Mouse (Mus musculus) kidney, adult 2 months (tissue): ENCODE measurements around the gene Spata32. TPM values are rescaled to one million over a fixed set of nuclear protein-coding genes. Genes with fewer than 3 reads are reported as not detected.

Experiments
- DNase-seq: peaks from one replicate; pipeline ENCODE4 v3.0.0; 2021
- H3K27ac ChIP-seq: fragments of 200-500 bp; 2 replicates; pipeline ENCODE4 v1.5.1; 2012; ENCODE audit warnings: low read depth, low read length, control low read depth, inconsistent platforms; ENCODE audit not compliant: insufficient read depth
- H3K27me3 ChIP-seq: fragments of 200-500 bp; replicated peaks from 2 replicates; pipeline ENCODE4 v1.6.1; 2012; ENCODE audit warnings: mild to moderate bottlenecking, moderate library complexity, low read length, inconsistent platforms; ENCODE audit not compliant: control insufficient read depth, insufficient read depth
- H3K36me3 ChIP-seq: fragments of 200-500 bp; 2 replicates; pipeline ENCODE4 v1.6.1; 2012; ENCODE audit warnings: mild to moderate bottlenecking, moderate library complexity, low read length, inconsistent platforms; ENCODE audit not compliant: control insufficient read depth, insufficient read depth
- H3K4me1 ChIP-seq: fragments of 200-500 bp; 2 replicates; pipeline ENCODE4 v1.6.1; 2011; ENCODE audit warnings: low read length; ENCODE audit not compliant: control insufficient read depth, insufficient read depth
- H3K4me3 ChIP-seq: fragments of 200-500 bp; 2 replicates; pipeline ENCODE4 v1.5.1; 2011; ENCODE audit warnings: mild to moderate bottlenecking, low read depth, low read length, control low read depth; ENCODE audit not compliant: insufficient read depth
- CTCF ChIP-seq: fragments of 200-500 bp; conservative IDR thresholded peaks from 2 replicates; pipeline ENCODE4 v1.5.1; 2011; ENCODE audit warnings: low read depth, mild to moderate bottlenecking, control low read depth, low read length, moderate library complexity, mixed read lengths; ENCODE audit not compliant: insufficient read depth, insufficient read length
- POLR2A ChIP-seq: fragments of 200-500 bp; IDR thresholded peaks from one replicate; pipeline ENCODE4 v1.6.1; 2011; ENCODE audit warnings: low read depth, low read length, control low read depth
- WGBS: fragments of 180-500 bp; shearing (Covaris S2); methylation state at CpG from one replicate; pipeline ENCODE4 v1.1.7; 2018; 5-methylcytosine and 5-hydroxymethylcytosine counted together
- polyA plus RNA-seq: library from polyadenylated mRNA; depleted of rRNA; stranded (reverse); fragments of >200 nt; gene quantifications from 2 replicates; pipeline ENCODE4 v1.2.3, GENCODE M21; 2012

Gene Spata32
- polyA plus RNA-seq, 1 experiment = not detected

DNA sequence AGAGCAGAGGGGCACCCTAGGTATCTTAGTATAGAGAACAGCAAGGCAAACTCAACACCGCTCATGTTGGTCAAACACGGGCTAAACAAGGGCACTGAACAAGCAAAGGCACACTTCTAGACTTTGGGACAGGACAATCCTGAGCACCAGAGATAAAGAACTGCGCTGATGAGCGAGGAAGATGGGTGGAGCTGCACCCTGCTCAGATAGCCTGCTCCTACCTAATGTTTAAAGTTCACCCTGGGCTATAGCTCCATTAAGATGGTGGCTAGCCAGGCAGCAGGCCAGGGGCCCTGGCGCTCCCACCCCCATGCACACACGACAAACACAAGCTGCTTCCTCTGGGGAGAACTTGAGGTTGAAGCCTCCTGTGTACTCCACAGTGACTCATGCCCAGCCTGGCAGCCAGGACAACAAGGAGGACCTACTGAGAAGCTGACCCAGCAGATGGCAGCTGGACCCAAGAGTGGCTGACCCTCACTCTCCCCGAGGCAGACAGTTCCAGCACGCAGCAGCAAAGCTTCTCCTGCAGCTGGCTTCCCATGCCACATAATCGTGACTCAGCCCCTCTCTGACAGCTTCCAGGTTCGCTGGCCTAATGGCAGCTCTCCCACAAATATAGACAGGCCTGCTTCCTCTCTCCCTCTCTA lies 28.0 kb upstream of the Spata32 start:
- 60% methylated on average over 10 of the region's 10 CpGs for WGBS
- DNase-seq = no peak
- Histone ChIP-seq H3K27me3 (no peaks in the 10 kb centered on the region), H3K4me1 (peaks cover 23% of the 10 kb centered on the region; the same call in 1 of the 2 replicates), H3K4me3 (no peak overlapping the region), H3K36me3 (no peaks in the 10 kb centered on the region), H3K27ac (no peak overlapping the region; the same call in 1 of the 2 replicates)
- TF ChIP-seq CTCF = no peak
- no peak for TF ChIP-seq POLR2A

DNA sequence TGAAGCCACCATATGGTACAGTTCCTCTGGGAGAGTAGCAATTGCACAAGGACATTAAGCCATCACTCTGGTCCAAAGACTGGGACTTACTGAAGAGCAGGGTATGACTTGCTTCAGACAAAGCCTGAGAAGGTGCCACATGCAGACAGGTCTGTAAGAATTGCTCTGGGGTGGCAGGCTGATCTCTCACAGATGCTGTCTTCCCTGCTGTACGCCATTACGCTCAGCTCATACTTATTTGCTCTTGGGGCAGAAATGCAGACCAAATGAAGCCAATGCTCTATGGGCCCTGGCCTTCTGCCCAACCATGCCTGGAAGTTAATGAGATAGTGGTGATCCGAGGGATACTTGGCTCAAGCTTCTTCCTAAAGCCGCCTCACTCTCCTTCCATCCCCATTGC lies 26.6 kb upstream of the Spata32 start:
- peaks cover 30% of the 10 kb centered on the region; the same call in 1 of the 2 replicates for H3K4me1 ChIP-seq
- no peak for TF ChIP-seq POLR2A
- no peak for TF ChIP-seq CTCF
- no peaks in the 10 kb centered on the region for H3K27me3 ChIP-seq
- no peak overlapping the region for H3K27ac ChIP-seq
- H3K4me3 ChIP-seq = no peak overlapping the region
- WGBS = 63% methylated on average over 4 of the region's 4 CpGs
- H3K36me3 ChIP-seq = no peaks in the 10 kb centered on the region
- no peak for DNase-seq

DNA sequence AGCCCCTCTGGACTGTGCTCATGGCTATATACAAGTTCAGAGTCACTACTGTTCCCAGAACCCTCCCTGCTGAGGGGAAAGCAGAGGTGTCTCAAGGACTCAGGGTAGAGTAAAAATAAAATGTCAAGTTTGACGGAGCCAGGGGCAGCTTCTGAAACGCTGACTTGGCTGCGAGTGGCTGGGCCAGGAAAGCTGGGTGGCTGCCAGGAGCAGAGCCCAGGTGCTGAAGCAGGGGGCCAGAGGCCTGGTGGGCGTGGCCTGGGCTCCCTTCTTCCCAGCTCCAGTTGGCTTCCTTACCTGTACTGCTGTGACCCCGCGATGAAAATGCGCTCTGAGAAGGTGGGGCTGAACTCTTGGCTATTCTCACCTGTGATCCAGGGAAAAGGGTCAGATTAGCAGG lies 22.5 kb upstream of the Spata32 start:
- H3K27ac ChIP-seq = no peak overlapping the region
- H3K36me3 ChIP-seq = peaks cover 2% of the 10 kb centered on the region; the same call in 1 of the 2 replicates
- peaks cover 7% of the 10 kb centered on the region; the same call in 1 of the 2 replicates for H3K4me1 ChIP-seq
- H3K27me3 ChIP-seq = no peaks in the 10 kb centered on the region
- H3K4me3 ChIP-seq = no peak overlapping the region
- TF ChIP-seq POLR2A (no peak), CTCF (no peak)
- DNase-seq = peak; percentile 81
- 22% methylated on average over 7 of the region's 7 CpGs for WGBS

DNA sequence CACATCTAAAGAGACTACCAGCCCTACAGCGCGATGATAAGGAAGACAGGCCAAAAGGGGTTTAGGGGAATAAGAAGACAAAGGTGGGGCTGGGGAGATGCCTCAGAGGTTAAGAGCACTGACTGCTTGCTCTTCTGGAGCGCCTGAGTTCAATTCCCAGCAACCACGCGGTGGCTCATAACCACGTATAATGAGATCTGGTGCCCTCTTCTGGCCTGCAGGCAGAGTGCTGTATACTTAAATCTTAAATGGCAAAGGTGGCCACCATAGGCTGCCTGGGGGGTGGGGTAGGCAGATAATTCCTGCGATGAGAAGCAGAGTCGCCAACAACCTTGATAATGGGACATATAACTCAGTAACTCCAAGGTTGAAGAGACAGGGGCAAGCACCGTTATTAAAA lies 19.5 kb upstream of the Spata32 start:
- no peak for TF ChIP-seq POLR2A
- 0 out of 2 replicates have a peak, but pooled peaks have one; percentile 13 for TF ChIP-seq CTCF
- Histone ChIP-seq H3K36me3 (peaks cover 2% of the 10 kb centered on the region; the same call in 1 of the 2 replicates), H3K27me3 (no peaks in the 10 kb centered on the region), H3K4me3 (no peak overlapping the region), H3K27ac (no peak overlapping the region), H3K4me1 (peaks cover 7% of the 10 kb centered on the region; the same call in 1 of the 2 replicates)
- no peak for DNase-seq
- WGBS = 91% methylated on average over 9 of the region's 9 CpGs

DNA sequence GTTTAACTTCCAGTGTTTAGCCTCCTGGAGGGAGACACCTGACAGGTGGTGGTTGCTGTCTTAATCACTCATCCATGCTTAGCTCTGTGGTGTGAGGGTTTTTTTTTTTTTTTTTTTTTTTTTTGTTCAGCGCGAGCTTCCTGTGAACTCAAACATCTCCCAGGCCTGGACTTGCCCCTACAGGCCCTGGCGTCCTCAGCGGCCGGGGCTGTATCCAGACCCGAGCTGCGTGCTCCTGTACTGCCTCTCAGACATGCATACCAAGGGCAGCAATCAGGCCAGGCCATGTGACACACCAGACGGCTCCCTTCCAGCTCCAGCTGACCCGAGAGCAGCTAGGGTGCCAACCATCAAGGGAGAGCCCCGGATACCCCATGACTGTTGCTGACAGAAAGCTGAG lies 18.7 kb upstream of the Spata32 start:
- peak overlapping the region; percentile 22; the same call in 1 of the 2 replicates for H3K27ac ChIP-seq
- H3K4me1 ChIP-seq = peaks cover 7% of the 10 kb centered on the region; the same call in 1 of the 2 replicates
- TF ChIP-seq CTCF = no peak
- no peak for TF ChIP-seq POLR2A
- H3K4me3 ChIP-seq = no peak overlapping the region
- DNase-seq = peak; percentile 53
- peaks cover 2% of the 10 kb centered on the region; the same call in 1 of the 2 replicates for H3K36me3 ChIP-seq
- 49% methylated on average over 10 of the region's 10 CpGs for WGBS
- no peaks in the 10 kb centered on the region for H3K27me3 ChIP-seq

DNA sequence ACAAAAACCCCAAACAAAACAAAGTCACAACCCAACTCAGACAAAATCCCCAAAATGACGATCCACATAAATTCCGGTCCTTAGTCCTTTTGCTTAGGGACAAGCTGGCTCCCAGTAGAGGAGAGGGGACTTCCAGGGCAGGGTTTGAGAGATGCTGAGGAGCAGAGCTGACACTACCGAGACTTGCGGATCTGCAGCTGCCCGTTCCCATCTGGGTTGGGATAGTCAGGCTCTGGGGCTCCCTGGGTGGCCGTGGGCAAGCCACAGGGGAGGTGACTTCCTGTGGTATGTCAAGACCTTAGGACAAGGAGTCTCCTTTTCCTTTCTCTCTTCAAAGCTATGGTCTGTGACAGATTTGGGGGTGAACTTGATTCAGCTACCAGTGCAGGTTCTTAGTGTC lies 18.2 kb upstream of the Spata32 start:
- DNase-seq = no peak
- Histone ChIP-seq H3K27ac (peak overlapping the region; percentile 22; the same call in 1 of the 2 replicates), H3K36me3 (peaks cover 2% of the 10 kb centered on the region; the same call in 1 of the 2 replicates), H3K4me3 (no peak overlapping the region), H3K27me3 (no peaks in the 10 kb centered on the region), H3K4me1 (peaks cover 7% of the 10 kb centered on the region; the same call in 1 of the 2 replicates)
- TF ChIP-seq POLR2A = no peak
- TF ChIP-seq CTCF = no peak
- 75% methylated on average over 6 of the region's 6 CpGs for WGBS

DNA sequence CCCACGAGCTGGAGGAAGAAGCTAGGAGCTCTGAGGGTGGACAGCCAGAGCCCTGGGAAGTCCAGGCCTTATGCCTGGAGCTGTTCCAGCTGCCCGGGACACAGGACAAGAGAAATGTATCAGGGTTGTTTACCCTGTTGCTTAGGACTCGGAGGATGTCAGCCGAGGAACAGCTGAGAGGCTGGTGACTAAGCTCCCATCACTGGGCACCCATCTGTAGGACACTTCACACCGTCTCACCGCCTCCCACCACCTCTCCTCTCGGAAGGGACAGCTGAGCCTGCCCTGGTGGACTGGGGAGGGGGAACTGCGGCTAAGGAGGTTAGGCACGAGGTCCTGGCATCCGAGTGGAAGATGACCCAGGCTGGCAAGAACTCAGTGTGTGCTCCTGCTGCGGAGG lies 17.5 kb upstream of the Spata32 start:
- no peak for DNase-seq
- H3K36me3 ChIP-seq = peaks cover 2% of the 10 kb centered on the region; the same call in 1 of the 2 replicates
- no peak overlapping the region for H3K4me3 ChIP-seq
- TF ChIP-seq CTCF (no peak), POLR2A (no peak)
- peaks cover 3% of the 10 kb centered on the region; the same call in 1 of the 2 replicates for H3K4me1 ChIP-seq
- no peaks in the 10 kb centered on the region for H3K27me3 ChIP-seq
- WGBS = 74% methylated on average over 11 of the region's 11 CpGs
- H3K27ac ChIP-seq = no peak overlapping the region
